Mouse (Mus musculus): ENCODE results near the gene Gm1113.

Gm1113 gene

GRCm38 (mm10) chr9:35518169-35518568 is at the start of gene Gm1113:
TSS of gene Gm1113 (minus strand) at chr9:35518269.
- DNase-seq (ENCODE audit: low spot score in 2 of 2), result no peak

GRCm38 (mm10) chr9:35564536-35565240 is 46.6 kb upstream of the Gm1113 start:
- no peak for DNase-seq (ENCODE audit: low spot score in 2 of 2)

GRCm38 (mm10) chr9:35561583-35561982 is 43.5 kb upstream of the Gm1113 start:
- DNase-seq (ENCODE audit: low spot score in 2 of 2), result no peak

GRCm38 (mm10) chr9:35561076-35561475 is 43.0 kb upstream of the Gm1113 start:
- no peak for DNase-seq (ENCODE audit: low spot score in 2 of 2)

- peak; percentile 73 to 85 for DNase-seq (ENCODE audit: low spot score in 2 of 2)
Observed at GRCm38 (mm10) chr9:35559009-35559890, 41.2 kb upstream of the Gm1113 start.

GRCm38 (mm10) chr9:35558257-35559008 is 40.4 kb upstream of the Gm1113 start, which contains the start of the genes Ddx25 and Pus3:
TSS of gene Ddx25 (minus strand) at chr9:35558528.
TSS of gene Pus3 (plus strand) at chr9:35558595.
- DNase-seq (ENCODE audit: low spot score in 2 of 2), result peak; percentile 80 to 81

GRCm38 (mm10) chr9:35556494-35557102 is 38.5 kb upstream of the Gm1113 start:
- peak in 1 of 2 experiments; percentile 4 for DNase-seq (ENCODE audit: low spot score in 2 of 2)

GRCm38 (mm10) chr9:35548455-35548854 is 30.4 kb upstream of the Gm1113 start:
- DNase-seq (ENCODE audit: low spot score in 2 of 2), result no peak

GRCm38 (mm10) chr9:35546745-35547144 is 28.7 kb upstream of the Gm1113 start:
- no peak for DNase-seq (ENCODE audit: low spot score in 2 of 2)

GRCm38 (mm10) chr9:35545704-35546103 is 27.6 kb upstream of the Gm1113 start:
- DNase-seq (ENCODE audit: low spot score in 2 of 2), result no peak

- no peak for DNase-seq (ENCODE audit: low spot score in 2 of 2)
Observed at GRCm38 (mm10) chr9:35544666-35545065, 26.6 kb upstream of the Gm1113 start.

GRCm38 (mm10) chr9:35543099-35543860 is 25.2 kb upstream of the Gm1113 start:
- no peak for DNase-seq (ENCODE audit: low spot score in 2 of 2)

- DNase-seq (ENCODE audit: low spot score in 2 of 2), result no peak
Observed at GRCm38 (mm10) chr9:35541941-35542340, 23.9 kb upstream of the Gm1113 start.

- peak in 1 of 2 experiments; percentile 67 for DNase-seq (ENCODE audit: low spot score in 2 of 2)
Observed at GRCm38 (mm10) chr9:35541488-35541887, 23.4 kb upstream of the Gm1113 start.

GRCm38 (mm10) chr9:35541024-35541423 is 23.0 kb upstream of the Gm1113 start:
- no peak for DNase-seq (ENCODE audit: low spot score in 2 of 2)

GRCm38 (mm10) chr9:35539001-35539750 is 21.1 kb upstream of the Gm1113 start:
- no peak for DNase-seq (ENCODE audit: low spot score in 2 of 2)

GRCm38 (mm10) chr9:35535876-35536275 is 17.8 kb upstream of the Gm1113 start:
- no peak for DNase-seq (ENCODE audit: low spot score in 2 of 2)

GRCm38 (mm10) chr9:35535110-35535509 is 17.0 kb upstream of the Gm1113 start:
- peak in 1 of 2 experiments; percentile 33 for DNase-seq (ENCODE audit: low spot score in 2 of 2)

- DNase-seq (ENCODE audit: low spot score in 2 of 2), result no peak
Observed at GRCm38 (mm10) chr9:35533266-35533665, 15.2 kb upstream of the Gm1113 start.

GRCm38 (mm10) chr9:35529796-35530195 is 11.7 kb upstream of the Gm1113 start:
- no peak for DNase-seq (ENCODE audit: low spot score in 2 of 2)

All from frontal cortex, postnatal 10 days (tissue).